Mouse (Mus musculus) hindbrain, embryonic 14.5 days (tissue): Measurements from ENCODE around the gene Pkn1. TPM values are rescaled to one million over a fixed set of nuclear protein-coding genes. Genes with fewer than 3 reads are reported as not detected.
A peak's percentile ranks its signal among the peaks of the same experiment; 100 is the strongest.

ENCODE experiments used
- ATAC-seq: fragments of 200-750 bp; cut with Nextera tagmentation; 2 replicates; pipeline ENCODE4 v1.8.0; 2017; ENCODE audit warnings: moderate number of reproducible peaks, mild to moderate bottlenecking, moderate TSS enrichment, moderate library complexity; ENCODE audit not compliant: low FRiP score
- DNase-seq: peaks from one replicate; pipeline ENCODE4 v3.0.0-alpha.2; 2015; ENCODE audit warnings: low spot score
- H3K27ac ChIP-seq: fragments of 300-500 bp; sonication (generic); 2 replicates; pipeline ENCODE4 v1.5.1; 2014; ENCODE audit warnings: mild to moderate bottlenecking, moderate library complexity
- H3K27me3 ChIP-seq: fragments of 300-500 bp; sonication (generic); 2 replicates; pipeline ENCODE4 v1.6.1; 2014; ENCODE audit warnings: mild to moderate bottlenecking, low read length, mixed read lengths; ENCODE audit not compliant: control insufficient read depth, insufficient read depth
- H3K36me3 ChIP-seq: fragments of 300-500 bp; sonication (generic); replicated peaks from 2 replicates; pipeline ENCODE4 v1.6.1; 2014; ENCODE audit not compliant: control insufficient read depth, insufficient read depth
- H3K4me1 ChIP-seq: fragments of 300-500 bp; sonication (generic); replicated peaks from 2 replicates; pipeline ENCODE4 v1.6.1; 2014; ENCODE audit warnings: antibody characterized with exemption, low read length, mixed read lengths; ENCODE audit not compliant: control insufficient read depth, insufficient read depth
- H3K4me2 ChIP-seq: fragments of 300-500 bp; sonication (generic); replicated peaks from 2 replicates; pipeline ENCODE4 v1.6.1; 2014; ENCODE audit warnings: mild to moderate bottlenecking, moderate library complexity
- H3K4me3 ChIP-seq: fragments of 300-500 bp; sonication (generic); replicated peaks from 2 replicates; pipeline ENCODE4 v1.5.1; 2014; ENCODE audit warnings: mild to moderate bottlenecking, low read length
- H3K9ac ChIP-seq: fragments of 300-500 bp; sonication (generic); 2 replicates; pipeline ENCODE4 v1.6.1; 2014
- H3K9me3 ChIP-seq: fragments of 300-500 bp; sonication (generic); 2 replicates; pipeline ENCODE4 v1.6.1; 2016; ENCODE audit warnings: low read length; ENCODE audit not compliant: control insufficient read depth
- WGBS: fragments of 180-500 bp; shearing (Covaris S2); extraction: QIAGEN DNeasy Blood & Tissue Kit; methylation state at CpG from one replicate; pipeline ENCODE4 v1.1.7; 2014; 5-methylcytosine and 5-hydroxymethylcytosine counted together
- polyA plus RNA-seq: library from polyadenylated mRNA; unstranded; fragments of >200 nt; fragmentation: Nextera tagmentation; extraction: Ambion mirVana; gene quantifications from 2 replicates; pipeline ENCODE4 v1.2.1, GENCODE M21; 2014

Gene Pkn1
- polyA plus RNA-seq, 1 experiment from 2014 or later, result 30.4 TPM

GRCm38 (mm10) chr8:83652030-83652743 is 46.8 kb downstream of the Pkn1 start, which contains the start of gene Gipc1:
TSS of gene Gipc1 (plus strand) at chr8:83652677.
- 4% methylated on average over 48 of the region's 50 CpGs for WGBS
- H3K27me3 ChIP-seq, result no peaks in the 10 kb centered on the region
- peak within 1 kb of the TSS; percentile 96 for H3K4me2 ChIP-seq
- DNase-seq, result peak; percentile 97
- no peaks in the 10 kb centered on the region for H3K9me3 ChIP-seq
- H3K36me3 ChIP-seq, result no peaks in the 10 kb centered on the region
- peak within 1 kb of the TSS; percentile 88 for H3K9ac ChIP-seq
- peak within 1 kb of the TSS; percentile 92 for H3K27ac ChIP-seq
- H3K4me3 ChIP-seq, result peak within 1 kb of the TSS; percentile 96
- ATAC-seq, result peak; percentile 97
- H3K4me1 ChIP-seq, result peaks cover 16% of the 10 kb centered on the region

- H3K27me3 ChIP-seq, result no peaks in the 10 kb centered on the region
- H3K4me3 ChIP-seq, result no peak overlapping the region
- ATAC-seq (no peak), DNase-seq (no peak)
- no peak overlapping the region for H3K4me2 ChIP-seq
- peaks cover 12% of the 10 kb centered on the region for H3K4me1 ChIP-seq
- no peak overlapping the region for H3K27ac ChIP-seq
- H3K9ac ChIP-seq, result no peak overlapping the region
- H3K36me3 ChIP-seq, result no peaks in the 10 kb centered on the region
- WGBS, result 96% methylated on average over 6 of the region's 6 CpGs
- H3K9me3 ChIP-seq, result no peaks in the 10 kb centered on the region
These were observed 49.3 kb downstream of the Pkn1 start for GRCm38 (mm10) chr8:83649699-83650098.

GRCm38 (mm10) chr8:83648031-83648430 is 50.9 kb downstream of the Pkn1 start:
- Histone ChIP-seq H3K4me2 (no peak overlapping the region), H3K27ac (no peak overlapping the region)
- WGBS, result 97% methylated on average over 4 of the region's 4 CpGs

GRCm38 (mm10) chr8:83647511-83647910 is 51.5 kb downstream of the Pkn1 start:
- WGBS, result 97% methylated on average over 11 of the region's 11 CpGs
- DNase-seq, result no peak

More at GRCm38 (mm10) chr8:83648031-83648430, 50.9 kb downstream of the Pkn1 start:
- Histone ChIP-seq H3K36me3 (no peaks in the 10 kb centered on the region), H3K4me1 (peaks cover 1% of the 10 kb centered on the region; the same call in 1 of the 2 replicates), H3K9me3 (no peaks in the 10 kb centered on the region), H3K27me3 (no peaks in the 10 kb centered on the region), H3K4me3 (no peak overlapping the region), H3K9ac (no peak overlapping the region)
- DNase-seq, result no peak
- no peak for ATAC-seq

DNA sequence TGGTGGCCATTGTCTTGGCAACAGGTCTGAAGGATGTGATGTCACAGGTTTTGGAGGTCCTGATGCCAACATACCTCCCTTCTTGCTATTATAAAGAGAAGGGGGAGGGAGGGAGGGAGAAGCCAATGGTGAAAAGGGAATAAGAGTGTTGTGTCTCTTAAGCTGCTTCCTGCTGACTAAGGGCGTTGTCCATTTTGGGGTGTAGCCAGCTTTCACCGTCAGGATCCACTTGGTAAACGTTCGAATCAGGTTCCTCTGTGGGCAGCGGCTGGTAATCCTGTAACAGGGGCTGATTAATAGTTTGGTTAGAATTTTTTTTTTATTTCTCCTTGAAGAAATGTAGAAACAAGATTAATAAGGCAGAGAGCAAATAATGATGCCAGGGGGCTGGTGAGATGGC is 59.3 kb downstream of the Pkn1 start:
- ATAC-seq (no peak), DNase-seq (no peak)
- 80% methylated on average over 5 of the region's 5 CpGs for WGBS
- no peak overlapping the region for H3K27ac ChIP-seq
- no peaks in the 10 kb centered on the region for H3K27me3 ChIP-seq
- H3K4me3 ChIP-seq, result no peak overlapping the region
- no peaks in the 10 kb centered on the region for H3K36me3 ChIP-seq
- H3K9me3 ChIP-seq, result 0 out of 2 replicates have a peak, but pooled peaks cover 4% of the 10 kb centered on the region
- H3K4me1 ChIP-seq, result no peaks in the 10 kb centered on the region
- H3K9ac ChIP-seq, result no peak overlapping the region
- no peak overlapping the region for H3K4me2 ChIP-seq

More at GRCm38 (mm10) chr8:83647511-83647910, 51.5 kb downstream of the Pkn1 start:
- Histone ChIP-seq H3K4me1 (no peaks in the 10 kb centered on the region), H3K4me3 (no peak overlapping the region), H3K9ac (no peak overlapping the region), H3K4me2 (no peak overlapping the region), H3K9me3 (no peaks in the 10 kb centered on the region), H3K27me3 (no peaks in the 10 kb centered on the region), H3K27ac (no peak overlapping the region), H3K36me3 (no peaks in the 10 kb centered on the region)
- no peak for ATAC-seq

GRCm38 (mm10) chr8:83638856-83639255 is 60.1 kb downstream of the Pkn1 start:
- DNase-seq, result no peak
- 0 out of 2 replicates have a peak, but pooled peaks cover 4% of the 10 kb centered on the region for H3K9me3 ChIP-seq
- H3K27ac ChIP-seq, result no peak overlapping the region
- no peak overlapping the region for H3K4me3 ChIP-seq
- no peaks in the 10 kb centered on the region for H3K4me1 ChIP-seq
- 80% methylated on average over 4 of the region's 4 CpGs for WGBS
- H3K36me3 ChIP-seq, result no peaks in the 10 kb centered on the region
- no peak overlapping the region for H3K4me2 ChIP-seq
- ATAC-seq, result no peak
- no peak overlapping the region for H3K9ac ChIP-seq
- no peaks in the 10 kb centered on the region for H3K27me3 ChIP-seq

- Histone ChIP-seq H3K4me3 (no peak overlapping the region), H3K4me1 (no peaks in the 10 kb centered on the region), H3K9me3 (0 out of 2 replicates have a peak, but pooled peaks cover 4% of the 10 kb centered on the region), H3K9ac (no peak overlapping the region), H3K36me3 (no peaks in the 10 kb centered on the region), H3K27ac (no peak overlapping the region), H3K4me2 (no peak overlapping the region), H3K27me3 (no peaks in the 10 kb centered on the region)
- 91% methylated on average over 7 of the region's 7 CpGs for WGBS
- DNase-seq, result no peak
- no peak for ATAC-seq
These were observed 66.8 kb downstream of the Pkn1 start for GRCm38 (mm10) chr8:83632083-83632707.

DNA sequence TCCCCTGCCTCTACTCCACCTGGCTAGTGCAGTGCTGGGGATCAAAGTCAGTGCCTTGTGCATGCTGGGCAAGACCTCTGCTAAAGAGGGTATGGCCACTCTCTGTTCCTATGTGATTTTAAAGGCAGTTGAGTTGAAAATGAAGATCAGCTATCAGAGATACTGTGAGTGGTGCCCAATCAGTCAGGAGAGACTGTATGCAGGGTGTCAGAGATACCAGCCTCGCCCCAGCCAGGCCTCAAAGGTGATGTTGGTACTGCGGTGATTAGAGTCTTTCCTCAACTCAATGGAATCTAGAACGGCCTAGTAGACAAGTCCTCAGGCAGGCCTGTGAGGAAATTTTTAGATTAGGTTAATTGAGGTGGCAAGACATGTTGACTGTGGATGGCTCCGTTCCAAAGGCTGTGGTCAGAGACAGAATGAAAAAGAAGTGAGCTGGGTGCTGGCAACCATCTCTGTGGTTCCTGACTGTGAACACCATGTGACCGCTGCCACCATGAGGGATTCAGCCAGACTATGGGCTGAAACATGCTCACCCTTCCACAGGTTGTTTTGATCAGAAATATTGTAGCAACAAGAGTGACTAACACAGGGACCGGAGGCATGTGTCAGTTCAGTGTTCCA is 73.2 kb downstream of the Pkn1 start:
- 93% methylated on average over 6 of the region's 6 CpGs for WGBS
- no peaks in the 10 kb centered on the region for H3K9me3 ChIP-seq

DNA sequence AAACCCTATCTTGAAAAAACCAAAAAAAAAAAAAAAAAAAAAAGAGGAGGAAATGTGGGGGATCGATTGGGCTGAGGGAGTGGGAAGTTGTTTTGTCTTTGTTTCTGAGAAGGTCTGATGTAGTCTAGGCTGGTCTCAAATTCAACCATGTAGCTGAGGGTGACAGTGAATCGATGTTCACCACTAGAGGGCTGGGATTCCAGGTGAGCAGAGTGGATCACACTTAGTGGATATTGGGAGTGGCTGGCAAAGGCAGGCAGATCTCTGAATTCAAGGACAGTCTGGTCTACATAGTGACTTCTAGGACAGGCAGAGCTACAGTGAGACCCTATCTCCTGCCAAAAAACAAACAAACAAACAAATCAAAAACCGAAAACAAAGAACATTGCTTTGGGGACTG is 74.2 kb downstream of the Pkn1 start:
- Histone ChIP-seq H3K4me1 (no peaks in the 10 kb centered on the region), H3K4me2 (no peak overlapping the region), H3K36me3 (no peaks in the 10 kb centered on the region), H3K9ac (no peak overlapping the region), H3K4me3 (no peak overlapping the region), H3K9me3 (no peaks in the 10 kb centered on the region), H3K27me3 (no peaks in the 10 kb centered on the region), H3K27ac (no peak overlapping the region)
- WGBS, result 34% methylated on average over 3 of the region's 3 CpGs
- ATAC-seq (no peak), DNase-seq (peak; percentile 70)

More for the DNA sequence above, 73.2 kb downstream of the Pkn1 start:
- Histone ChIP-seq H3K27me3 (no peaks in the 10 kb centered on the region), H3K4me1 (no peaks in the 10 kb centered on the region), H3K9ac (no peak overlapping the region), H3K4me2 (no peak overlapping the region), H3K36me3 (no peaks in the 10 kb centered on the region), H3K4me3 (no peak overlapping the region), H3K27ac (no peak overlapping the region)
- ATAC-seq (no peak), DNase-seq (no peak)
